10 mouse cellular contexts compared by ENCODE assay signal in the genomic region with DNA sequence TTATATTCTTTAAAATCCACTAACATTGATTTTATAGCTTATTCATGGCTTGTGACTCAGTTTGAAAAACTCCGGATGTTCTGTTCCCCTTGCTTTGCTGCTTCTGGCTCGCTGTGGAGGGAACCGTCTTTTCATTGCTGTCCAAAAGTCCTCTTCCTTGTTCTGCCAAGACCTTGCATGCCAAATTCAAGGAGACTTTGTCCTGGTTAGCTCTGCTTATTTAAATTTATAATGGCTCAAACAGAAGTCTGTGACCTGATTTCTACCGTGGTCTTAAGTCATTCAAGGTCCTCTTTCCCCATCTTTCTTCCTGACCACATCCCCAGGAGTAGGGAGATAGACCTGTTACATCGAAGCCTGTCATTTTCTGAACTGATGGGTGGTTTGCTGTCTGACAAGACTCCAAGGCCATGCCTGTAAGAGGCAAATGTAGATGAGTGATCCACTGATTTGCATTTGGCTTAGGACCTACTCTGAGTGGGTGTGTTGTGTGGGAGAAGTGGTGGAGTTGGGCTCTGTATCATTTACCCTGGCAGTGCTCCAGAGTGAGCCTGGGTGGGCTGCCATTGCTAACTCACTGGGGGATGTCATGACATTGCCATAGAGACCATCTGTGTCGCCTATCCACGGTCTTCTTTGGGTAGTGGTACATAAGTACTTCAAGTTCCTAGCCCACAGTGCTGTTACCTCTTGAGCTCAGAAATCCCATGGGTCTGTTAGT. TPM values are rescaled to one million over a fixed set of nuclear protein-coding genes. Genes with fewer than 3 reads are reported as not detected.
A peak's percentile ranks its signal among the peaks of the same experiment; 100 is the strongest.
DNase-seq lines count a peak whose midpoint lies in the region; ATAC-seq and TF ChIP-seq lines count a peak whose summit lies in the region.
"Had no signal": no experiment of that assay in that cellular context is flagged by ENCODE, and none has a peak within 500 bp of the region (broad histone marks: within the 10 kb centered on the region; RNA-seq: fewer than 3 reads in every experiment).

No protein-coding gene starts in this region.

- no peaks in the 10 kb centered on the region for H3K36me3 ChIP-seq in forebrain, postnatal 0 days (ENCODE audit: insufficient read depth)
- H3K36me3 ChIP-seq in forebrain, embryonic 14.5 days (ENCODE audit: control insufficient read depth, insufficient read depth, low read length), result no peaks in the 10 kb centered on the region
- H3K36me3 ChIP-seq: limb, embryonic 15.5 days had no signal

- peak; percentile 87 for ATAC-seq in forebrain, postnatal 0 days
- no peak for ATAC-seq in forebrain, embryonic 14.5 days

- no peak for TF ChIP-seq CTCF in forebrain, postnatal 0 days (IDR thresholded peaks at IDR 0.05; ENCODE audit: low read depth)

- H3K4me1 ChIP-seq in forebrain, postnatal 0 days (ENCODE audit: insufficient read depth), result no peaks in the 10 kb centered on the region
- no peaks in the 10 kb centered on the region for H3K4me1 ChIP-seq in forebrain, embryonic 14.5 days (ENCODE audit: control insufficient read depth, insufficient read depth, low read length)
- H3K4me1 ChIP-seq: limb, embryonic 15.5 days had no signal

- WGBS in forebrain, postnatal 0 days, result 60% methylated on average over 7 of the region's 7 CpGs
- 82% methylated on average over 7 of the region's 7 CpGs for WGBS in forebrain, embryonic 14.5 days

- H3K4me3 ChIP-seq in forebrain, postnatal 0 days (ENCODE audit: low read depth, low read length), result no peak overlapping the region
- H3K4me3 ChIP-seq in forebrain, embryonic 14.5 days (ENCODE audit: low read depth, low read length), result no peak overlapping the region
- H3K4me3 ChIP-seq: limb, embryonic 15.5 days had no signal

- peak overlapping the region; percentile 2; the same call in 1 of the 2 replicates for H3K27ac ChIP-seq in forebrain, postnatal 0 days (ENCODE audit: low read depth, low read length)
- no peak overlapping the region for H3K27ac ChIP-seq in forebrain, embryonic 14.5 days (ENCODE audit: low read depth, low read length)
- H3K27ac ChIP-seq: limb, embryonic 15.5 days had no signal

- no peaks in the 10 kb centered on the region for H3K27me3 ChIP-seq in forebrain, postnatal 0 days (ENCODE audit: insufficient read depth, low read length)
- no peaks in the 10 kb centered on the region for H3K27me3 ChIP-seq in forebrain, embryonic 14.5 days (replicated peaks; ENCODE audit: control insufficient read depth, insufficient read depth, low read length)
- H3K27me3 ChIP-seq: limb, embryonic 15.5 days had no signal

- no peak overlapping the region for H3K4me2 ChIP-seq in forebrain, postnatal 0 days (ENCODE audit: low read depth)
- no peak overlapping the region for H3K4me2 ChIP-seq in forebrain, embryonic 14.5 days (ENCODE audit: low read length)
- H3K4me2 ChIP-seq: limb, embryonic 15.5 days had no signal

- peak; percentile 54 for DNase-seq in forebrain, postnatal 0 days
- no peak for DNase-seq in forebrain, embryonic 14.5 days (ENCODE audit: low spot score)
- peak; percentile 10 for DNase-seq in testis, postnatal 14 days (ENCODE audit: low spot score)
- DNase-seq in testis, postnatal 10 days (ENCODE audit: low spot score), result no peak
- peak; percentile 65 to 80 for DNase-seq in layer of hippocampus, postnatal 14 days (ENCODE audit: low spot score in 2 of 2)
- DNase-seq in ovary, postnatal 14 days (ENCODE audit: low spot score), result no peak
- no peak for DNase-seq in yolk sac, embryonic 10.5 days (ENCODE audit: low spot score)
- no peak for DNase-seq in ovary, postnatal 36 days (ENCODE audit: low spot score)

- no peaks in the 10 kb centered on the region for H3K9me3 ChIP-seq in forebrain, postnatal 0 days (ENCODE audit: low read length)
- H3K9me3 ChIP-seq in forebrain, embryonic 14.5 days (replicated peaks; ENCODE audit: control insufficient read depth, low read length), result no peaks in the 10 kb centered on the region
- H3K9me3 ChIP-seq: limb, embryonic 15.5 days had no signal

- H3K9ac ChIP-seq in forebrain, postnatal 0 days, result no peak overlapping the region
- no peak overlapping the region for H3K9ac ChIP-seq in forebrain, embryonic 14.5 days (ENCODE audit: low read length)
- H3K9ac ChIP-seq: limb, embryonic 15.5 days had no signal

RNA-seq across cellular contexts. Expression of a gene that starts 12.0 kb away (rescaled TPM):
- not detected in 2 replicates for total RNA-seq in forebrain, postnatal 0 days (2014; rRNA removed)
- polyA plus RNA-seq in forebrain, postnatal 0 days (2015; fragmentation: Nextera tagmentation; extraction: Ambion mirVana), result not detected in 2 replicates
- not detected in 2 replicates for polyA plus RNA-seq in forebrain, embryonic 14.5 days (2014; fragmentation: Nextera tagmentation; extraction: Ambion mirVana)
- not detected for total RNA-seq in layer of hippocampus, postnatal 14 days (2021)
- polyA plus RNA-seq: gonadal fat pad, adult 2 months; limb, embryonic 15.5 days had no signal

RNA-seq across cellular contexts. Expression of a gene that starts 43.9 kb away (rescaled TPM):
- total RNA-seq in forebrain, postnatal 0 days (2014; rRNA removed), result 0.46 and 0.52 TPM in 2 replicates
- 0.21 and 0.45 TPM in 2 replicates for polyA plus RNA-seq in forebrain, postnatal 0 days (2015; fragmentation: Nextera tagmentation; extraction: Ambion mirVana)
- polyA plus RNA-seq in forebrain, embryonic 14.5 days (2014; fragmentation: Nextera tagmentation; extraction: Ambion mirVana), result 0.36 and 0.54 TPM in 2 replicates
- 1 to 10 TPM; 1.1 to 1.3 TPM for total RNA-seq in layer of hippocampus, postnatal 14 days (2021)
- polyA plus RNA-seq: gonadal fat pad, adult 2 months had no signal

RNA-seq across cellular contexts. Expression of a gene that starts 45.0 kb away (rescaled TPM):
- 342 and 344 TPM in 2 replicates for total RNA-seq in forebrain, postnatal 0 days (2014; rRNA removed)
- 239 and 282 TPM in 2 replicates for polyA plus RNA-seq in forebrain, postnatal 0 days (2015; fragmentation: Nextera tagmentation; extraction: Ambion mirVana)
- 70.4 and 93.1 TPM in 2 replicates for polyA plus RNA-seq in forebrain, embryonic 14.5 days (2014; fragmentation: Nextera tagmentation; extraction: Ambion mirVana)
- 1,000 to 10,000 TPM; 1,351 to 1,429 TPM for total RNA-seq in layer of hippocampus, postnatal 14 days (2021)

Comparison
In these comparisons a context has a peak if more than half of its experiments do, and no peak if none do; other contexts are left out.
1. DNase-seq: peak in forebrain, postnatal 0 days (single experiment), testis, postnatal 14 days (single experiment) and layer of hippocampus, postnatal 14 days (2 of 2); none in forebrain, embryonic 14.5 days (single experiment), testis, postnatal 10 days (single experiment), ovary, postnatal 14 days (single experiment), yolk sac, embryonic 10.5 days (single experiment) and ovary, postnatal 36 days (single experiment).